Mouse (Mus musculus) heart, postnatal 36 days (tissue): ENCODE measurements around the gene Arhgef2. TPM values are rescaled to one million over a fixed set of nuclear protein-coding genes. Genes with fewer than 3 reads are reported as not detected.
A peak's percentile ranks its signal among the peaks of the same experiment; 100 is the strongest.

ENCODE experiments used
- DNase-seq, 2 experiments: peaks; one replicate each; pipeline ENCODE4 v3.0.0; 2021 to 2022
- intact Hi-C: fragments of 180-260 bp; cut with DNase I; formaldehyde crosslinking; loops from one replicate; pipeline ENCODE4 v1.15.1; 2025
- total RNA-seq, 2 experiments: library from RNA; stranded (reverse); gene quantifications; 2 replicates each; pipeline ENCODE4 v1.2.3; 2021

Arhgef2 gene
- total RNA-seq, 2 experiments from 2014 or later = 42.2 to 51.1 TPM

GRCm38 (mm10) chr3:88619113-88620097 is 13.6 kb downstream of the Arhgef2 start:
- DNase-seq = no peak
- intact Hi-C loops = loop anchor here (2.0 kb wide), 1 partner anchor 13 kb away; no protein-coding TSS in a partner anchor

- DNase-seq = no peak
- intact Hi-C loops = loop anchor here (2.0 kb wide), 1 partner anchor 14 kb away; no protein-coding TSS in a partner anchor
Observed at GRCm38 (mm10) chr3:88620146-88620991, 14.6 kb downstream of the Arhgef2 start.

GRCm38 (mm10) chr3:88620992-88621536 is 15.3 kb downstream of the Arhgef2 start:
- DNase-seq = peak; percentile 82 to 87
- intact Hi-C loops = loop anchor here (2.0 kb wide), 1 partner anchor 14 kb away; no protein-coding TSS in a partner anchor

- intact Hi-C loops = loop anchor here (2.0 kb wide), 1 partner anchor 15 kb away; no protein-coding TSS in a partner anchor
- peak; percentile 73 to 74 for DNase-seq
Observed at GRCm38 (mm10) chr3:88621537-88622112, 15.9 kb downstream of the Arhgef2 start.

- DNase-seq = peak; percentile 68 to 74
- intact Hi-C loops = no loop called here
Observed at GRCm38 (mm10) chr3:88622113-88622940, 16.6 kb downstream of the Arhgef2 start.

- intact Hi-C loops = no loop called here
Observed at GRCm38 (mm10) chr3:88622941-88623345, 17.2 kb downstream of the Arhgef2 start.

GRCm38 (mm10) chr3:88623346-88624135 is 17.8 kb downstream of the Arhgef2 start:
- no peak for DNase-seq
- intact Hi-C loops = no loop called here

More at GRCm38 (mm10) chr3:88622941-88623345, 17.2 kb downstream of the Arhgef2 start:
- DNase-seq = no peak

- peak; percentile 14 to 24 for DNase-seq
- intact Hi-C loops = no loop called here
Observed at GRCm38 (mm10) chr3:88624324-88624723, 18.6 kb downstream of the Arhgef2 start.

GRCm38 (mm10) chr3:88624951-88625350 is 19.2 kb downstream of the Arhgef2 start:
- peak in 1 of 2 experiments; percentile 40 for DNase-seq
- intact Hi-C loops = no loop called here

GRCm38 (mm10) chr3:88625531-88625930 is 19.8 kb downstream of the Arhgef2 start:
- DNase-seq = no peak
- intact Hi-C loops = no loop called here

GRCm38 (mm10) chr3:88626316-88626715 is 20.6 kb downstream of the Arhgef2 start:
- intact Hi-C loops = no loop called here
- no peak for DNase-seq

GRCm38 (mm10) chr3:88627114-88627513 is 21.3 kb downstream of the Arhgef2 start:
- DNase-seq = no peak
- intact Hi-C loops = no loop called here

- intact Hi-C loops = no loop called here
- no peak for DNase-seq
Observed at GRCm38 (mm10) chr3:88627535-88627934, 21.8 kb downstream of the Arhgef2 start.

- intact Hi-C loops = no loop called here
- no peak for DNase-seq
Observed at GRCm38 (mm10) chr3:88628766-88629165, 23.0 kb downstream of the Arhgef2 start.

GRCm38 (mm10) chr3:88629244-88629643 is 23.5 kb downstream of the Arhgef2 start:
- intact Hi-C loops = no loop called here
- no peak for DNase-seq

- DNase-seq = peak in 1 of 2 experiments; percentile 2
- intact Hi-C loops = no loop called here
Observed at GRCm38 (mm10) chr3:88630018-88630417, 24.3 kb downstream of the Arhgef2 start.

- peak in 1 of 2 experiments; percentile 38 for DNase-seq
- intact Hi-C loops = no loop called here
Observed at GRCm38 (mm10) chr3:88630849-88631341, 25.1 kb downstream of the Arhgef2 start.
